Mouse (Mus musculus) megakaryocyte, embryonic 14.5 days (primary cell): ENCODE measurements around the gene Pfkm.

ENCODE experiments used
- FLI1 ChIP-seq: IDR thresholded peaks from 2 replicates; pipeline ENCODE4 v1.6.1; 2012; ENCODE audit warnings: low read length, inconsistent platforms, mixed read lengths
- GATA1 ChIP-seq: IDR thresholded peaks from 3 replicates; pipeline ENCODE4 v1.6.1; 2012; ENCODE audit warnings: mixed read lengths, low read length, inconsistent platforms, borderline replicate concordance

- TF ChIP-seq FLI1, result no peak
- no peak for TF ChIP-seq GATA1
Observed at GRCm38 (mm10) chr15:98098519-98098918, 6.1 kb downstream of the Pfkm start.
